Mouse (Mus musculus) kidney, adult 2 months (tissue): Measurements from ENCODE around the gene Gabrb2.

Experiments used
- CTCF ChIP-seq: fragments of 200-500 bp; conservative IDR thresholded peaks from 2 replicates; pipeline ENCODE4 v1.5.1; 2011; ENCODE audit warnings: low read depth, mild to moderate bottlenecking, control low read depth, low read length, moderate library complexity, mixed read lengths; ENCODE audit not compliant: insufficient read depth, insufficient read length
- POLR2A ChIP-seq: fragments of 200-500 bp; IDR thresholded peaks from one replicate; pipeline ENCODE4 v1.6.1; 2011; ENCODE audit warnings: low read depth, low read length, control low read depth

- TF ChIP-seq CTCF (no peak), POLR2A (no peak)
Observed at GRCm38 (mm10) chr11:42651572-42651971, 232.0 kb downstream of the Gabrb2 start.
